ENCODE assay signal across 9 mouse cellular contexts in genomic region chr11:55607808-55608523, GRCm38 (mm10). TPM values are rescaled to one million over a fixed set of nuclear protein-coding genes. Genes with fewer than 3 reads are reported as not detected.
DNase-seq lines count a peak whose midpoint lies in the region; ATAC-seq and TF ChIP-seq lines count a peak whose summit lies in the region.
"Had no signal": no experiment of that assay in that cellular context is flagged by ENCODE, and none has a peak within 500 bp of the region (broad histone marks: within the 10 kb centered on the region; RNA-seq: fewer than 3 reads in every experiment).

Gene Glra1 (minus strand): TSS chr11:55608198.

- peak within 1 kb of the TSS; percentile 67 for H3K4me2 ChIP-seq in neural tube, embryonic 15.5 days
- H3K4me2 ChIP-seq: embryonic facial prominence, embryonic 15.5 days had no signal

- no peak within 1 kb of the TSS for H3K4me3 ChIP-seq in heart, adult 2 months
- H3K4me3 ChIP-seq in neural tube, embryonic 15.5 days (replicated peaks): peak within 1 kb of the TSS; percentile 65
- H3K4me3 ChIP-seq: embryonic facial prominence, embryonic 15.5 days had no signal

- intact Hi-C loops in heart, adult 2 months (cut with DNase I): no loop called here

- no peak for TF ChIP-seq POLR2A in heart, adult 2 months (IDR thresholded peaks at IDR 0.05; ENCODE audit: insufficient read depth, low read depth, low read length)

- 2% methylated on average over 36 of the region's 36 CpGs for WGBS in heart, adult 2 months
- WGBS in neural tube, embryonic 15.5 days: under 1% methylated on average over 36 of the region's 36 CpGs

- no peaks in the 10 kb centered on the region for H3K36me3 ChIP-seq in heart, adult 2 months (ENCODE audit: control insufficient read depth, insufficient read depth, low read length)
- H3K36me3 ChIP-seq in neural tube, embryonic 15.5 days: no peaks in the 10 kb centered on the region
- H3K36me3 ChIP-seq: embryonic facial prominence, embryonic 15.5 days had no signal

- TF ChIP-seq EP300 in heart, adult 2 months (IDR thresholded peaks at IDR 0.05; ENCODE audit: insufficient read depth, low read depth, low read length): 0 out of 2 replicates have a peak, but pooled peaks have one; percentile 47

- H3K9ac ChIP-seq in heart, adult 2 months (ENCODE audit: low read depth, low read length): no peak within 1 kb of the TSS
- H3K9ac ChIP-seq in neural tube, embryonic 15.5 days (replicated peaks): peak within 1 kb of the TSS; percentile 63
- H3K9ac ChIP-seq: embryonic facial prominence, embryonic 15.5 days had no signal

- no peaks in the 10 kb centered on the region for H3K9me3 ChIP-seq in neural tube, embryonic 15.5 days (replicated peaks)
- H3K9me3 ChIP-seq: embryonic facial prominence, embryonic 15.5 days had no signal

- H3K27me3 ChIP-seq in heart, adult 2 months (ENCODE audit: control insufficient read depth, insufficient read depth, low read length): peaks cover 2% of the 10 kb centered on the region; the same call in 1 of the 2 replicates
- no peaks in the 10 kb centered on the region for H3K27me3 ChIP-seq in neural tube, embryonic 15.5 days (replicated peaks)

- no peak for TF ChIP-seq CTCF in heart, adult 2 months (IDR thresholded peaks at IDR 0.05)

- H3K4me1 ChIP-seq in heart, adult 2 months (ENCODE audit: control insufficient read depth, insufficient read depth, low read length): no peaks in the 10 kb centered on the region
- H3K4me1 ChIP-seq in neural tube, embryonic 15.5 days: peaks cover 26% of the 10 kb centered on the region
- H3K4me1 ChIP-seq: embryonic facial prominence, embryonic 15.5 days had no signal

- no peaks in the 10 kb centered on the region for H3K79me2 ChIP-seq in heart, adult 2 months (replicated peaks; ENCODE audit: control insufficient read depth, insufficient read depth, low read length)

- no peak within 1 kb of the TSS for H3K27ac ChIP-seq in heart, adult 2 months
- peak within 1 kb of the TSS; percentile 86 for H3K27ac ChIP-seq in neural tube, embryonic 15.5 days (replicated peaks)
- H3K27ac ChIP-seq: embryonic facial prominence, embryonic 15.5 days had no signal

- DNase-seq in 3T3-L1 (ENCODE audit: low read depth, low spot score) (peak; percentile 51), WW6 (ENCODE audit: low read depth, low spot score) (peak; percentile 59)
- peak; percentile 75 for DNase-seq in embryo, embryonic 11.5 days (ENCODE audit: low read depth, low spot score)
- peak; percentile 43 to 83 for DNase-seq in heart, adult 2 months
- peak; percentile 40 for DNase-seq in kidney, adult 9 months
- DNase-seq in lung, adult 18-20 months: peak; percentile 30 to 33
- DNase-seq in urinary bladder, postnatal 10 days (ENCODE audit: low spot score): peak; percentile 20

- peak; percentile 66 for ATAC-seq in neural tube, embryonic 15.5 days (ENCODE audit: low FRiP score)

RNA-seq across cellular contexts. Expression of gene Glra1, which starts in this region (rescaled TPM):
- total RNA-seq in heart, adult 2 months (2021): not detected
- not detected in 2 replicates for polyA plus RNA-seq in heart, adult 2 months (2012; rRNA removed)
- 3.2 and 3.5 TPM in 2 replicates for polyA plus RNA-seq in neural tube, embryonic 15.5 days (2015; fragmentation: Nextera tagmentation; extraction: Ambion mirVana)
- polyA plus RNA-seq: embryonic facial prominence, embryonic 15.5 days had no signal

Comparison
In these comparisons a context has a peak if more than half of its experiments do, and no peak if none do; other contexts are left out.
1. Peak in DNase-seq in heart, adult 2 months; RNA of the gene not detected or under 1 TPM.
2. DNase-seq: peak in every context shown above with its lines; median percentile 75 in embryo, embryonic 11.5 days; 63 in heart, adult 2 months; 59 in WW6; 51 in 3T3-L1; 40 in kidney, adult 9 months; 32 in lung, adult 18-20 months; 20 in urinary bladder, postnatal 10 days.